Mouse (Mus musculus) midbrain, embryonic 11.5 days (tissue): ENCODE data around the gene Ece1. TPM values are rescaled to one million over a fixed set of nuclear protein-coding genes. Genes with fewer than 3 reads are reported as not detected.

Experiments used
- ATAC-seq: fragments of 200-750 bp; cut with Nextera tagmentation; 2 replicates; pipeline ENCODE4 v1.8.0; 2017; ENCODE audit warnings: moderate TSS enrichment, moderate library complexity; ENCODE audit not compliant: low FRiP score
- DNase-seq: peaks from one replicate; pipeline ENCODE4 v3.0.0; 2015; ENCODE audit warnings: low spot score; ENCODE audit errors: missing footprints
- H3K27ac ChIP-seq: fragments of 300-500 bp; sonication (generic); 2 replicates; pipeline ENCODE4 v1.5.1; 2014; ENCODE audit warnings: low read depth, low read length
- H3K27me3 ChIP-seq: fragments of 300-500 bp; sonication (generic); 2 replicates; pipeline ENCODE4 v1.6.1; 2014; ENCODE audit warnings: mild to moderate bottlenecking, low read length, moderate library complexity, mixed read lengths; ENCODE audit not compliant: control insufficient read depth, insufficient read depth
- H3K36me3 ChIP-seq: fragments of 300-500 bp; sonication (generic); 2 replicates; pipeline ENCODE4 v1.6.1; 2014; ENCODE audit warnings: mild to moderate bottlenecking, low read length, moderate library complexity, mixed read lengths; ENCODE audit not compliant: control insufficient read depth, insufficient read depth
- H3K4me1 ChIP-seq: fragments of 300-500 bp; sonication (generic); 2 replicates; pipeline ENCODE4 v1.6.1; 2014; ENCODE audit warnings: low read length; ENCODE audit not compliant: control insufficient read depth, insufficient read depth
- H3K4me2 ChIP-seq: fragments of 300-500 bp; sonication (generic); 2 replicates; pipeline ENCODE4 v1.6.1; 2014; ENCODE audit warnings: mild to moderate bottlenecking, moderate library complexity
- H3K4me3 ChIP-seq: fragments of 300-500 bp; sonication (generic); 2 replicates; pipeline ENCODE4 v1.5.1; 2014; ENCODE audit warnings: low read depth, low read length
- H3K9ac ChIP-seq: fragments of 300-500 bp; sonication (generic); 2 replicates; pipeline ENCODE4 v1.6.1; 2014; ENCODE audit warnings: low read length
- H3K9me3 ChIP-seq: fragments of 300-500 bp; sonication (generic); 2 replicates; pipeline ENCODE4 v1.6.1; 2016; ENCODE audit warnings: low read length; ENCODE audit not compliant: control insufficient read depth
- WGBS: fragments of 180-500 bp; shearing (Covaris S2); extraction: QIAGEN DNeasy Blood & Tissue Kit; methylation state at CpG from one replicate; pipeline ENCODE4 v1.1.7; 2014; 5-methylcytosine and 5-hydroxymethylcytosine counted together
- polyA plus RNA-seq: library from polyadenylated mRNA; unstranded; fragments of >200 nt; fragmentation: Nextera tagmentation; extraction: Ambion mirVana; gene quantifications from 2 replicates; pipeline ENCODE4 v1.2.1, GENCODE M21; 2014

Gene Ece1
- polyA plus RNA-seq, 1 experiment from 2014 or later, result 26.6 TPM

DNA sequence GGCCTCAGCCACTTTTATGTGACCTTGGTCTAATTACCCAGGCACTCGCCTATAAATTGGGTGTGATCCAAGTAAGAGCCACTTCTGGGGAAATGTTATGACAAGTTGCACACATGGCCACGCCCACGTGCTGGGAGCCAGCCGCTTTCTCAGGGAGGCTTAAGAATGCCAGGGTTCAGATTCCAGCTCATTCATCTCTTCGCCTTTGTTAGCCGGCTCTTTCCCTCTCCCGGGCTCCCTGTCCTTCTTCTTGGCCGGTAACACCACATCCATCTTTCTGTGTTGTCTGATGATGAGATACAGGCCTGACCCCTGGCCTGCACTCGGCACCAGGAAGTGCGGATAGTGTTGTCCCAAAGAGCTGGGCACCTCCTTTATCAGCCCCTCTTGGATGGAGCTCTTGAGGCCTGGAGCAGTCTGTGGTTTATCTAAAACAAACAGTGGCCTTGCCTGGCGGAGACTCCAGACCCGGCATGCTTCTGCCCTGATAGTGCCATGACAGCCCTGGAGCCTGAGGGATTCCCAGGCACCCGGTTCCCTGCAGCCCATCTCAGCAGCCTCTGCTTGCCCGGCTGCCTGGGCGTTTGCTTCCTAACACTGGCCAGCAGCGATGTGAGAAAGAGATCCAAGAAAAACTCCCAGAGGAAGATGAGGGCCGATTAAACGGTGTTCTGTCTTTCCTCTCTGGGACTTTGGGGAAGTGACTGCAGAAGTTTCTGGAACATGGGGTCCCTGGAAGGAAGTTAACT lies 69.1 kb downstream of the Ece1 start:
- Histone ChIP-seq H3K4me1 (peaks cover 14% of the 10 kb centered on the region), H3K9ac (peak overlapping the region; percentile 54), H3K9me3 (no peaks in the 10 kb centered on the region), H3K27ac (peak overlapping the region; percentile 74), H3K36me3 (peaks cover 5% of the 10 kb centered on the region; the same call in 1 of the 2 replicates), H3K4me2 (no peak overlapping the region), H3K4me3 (no peak overlapping the region), H3K27me3 (no peaks in the 10 kb centered on the region)
- peak; percentile 94 for DNase-seq
- WGBS, result 29% methylated on average over 18 of the region's 18 CpGs
- ATAC-seq, result peak; percentile 40; the same call in 1 of the 2 replicates

DNA sequence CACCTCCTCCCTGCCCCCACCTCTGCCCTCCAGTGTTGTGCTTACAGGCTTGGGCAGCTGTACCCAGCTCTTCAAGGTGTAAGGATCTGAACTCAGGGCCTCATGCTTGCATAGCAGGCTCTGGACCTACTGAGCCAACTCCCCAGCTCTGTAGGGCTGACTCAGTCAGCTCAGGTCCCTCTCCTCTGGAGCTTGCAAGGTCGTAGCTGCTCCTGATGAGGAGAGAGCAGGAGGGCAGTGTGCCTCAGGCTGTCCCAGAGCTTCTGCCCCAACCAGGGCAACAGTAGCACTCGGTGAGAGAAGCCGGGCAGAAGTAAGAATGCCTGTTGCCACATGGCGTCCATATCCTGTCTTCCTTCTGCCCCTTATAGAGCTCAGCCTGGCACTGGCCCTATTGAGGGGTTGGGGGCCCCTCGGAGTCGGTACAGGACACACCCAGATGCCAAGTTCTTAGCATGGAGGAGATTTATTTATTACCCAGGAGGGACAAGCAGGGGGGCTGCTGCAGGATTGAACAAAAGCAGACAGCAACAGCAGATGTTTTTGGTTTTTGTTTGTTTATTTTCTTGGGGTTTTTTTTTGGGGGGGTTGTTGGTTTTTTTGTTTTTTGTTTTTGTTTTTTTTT lies 70.6 kb downstream of the Ece1 start:
- H3K36me3 ChIP-seq, result peaks cover 9% of the 10 kb centered on the region
- WGBS, result 73% methylated on average over 6 of the region's 6 CpGs
- no peaks in the 10 kb centered on the region for H3K9me3 ChIP-seq
- no peak overlapping the region for H3K4me3 ChIP-seq
- no peak overlapping the region for H3K4me2 ChIP-seq
- H3K27ac ChIP-seq, result no peak overlapping the region
- ATAC-seq (no peak), DNase-seq (no peak)
- no peaks in the 10 kb centered on the region for H3K27me3 ChIP-seq
- peaks cover 14% of the 10 kb centered on the region for H3K4me1 ChIP-seq
- no peak overlapping the region for H3K9ac ChIP-seq

DNA sequence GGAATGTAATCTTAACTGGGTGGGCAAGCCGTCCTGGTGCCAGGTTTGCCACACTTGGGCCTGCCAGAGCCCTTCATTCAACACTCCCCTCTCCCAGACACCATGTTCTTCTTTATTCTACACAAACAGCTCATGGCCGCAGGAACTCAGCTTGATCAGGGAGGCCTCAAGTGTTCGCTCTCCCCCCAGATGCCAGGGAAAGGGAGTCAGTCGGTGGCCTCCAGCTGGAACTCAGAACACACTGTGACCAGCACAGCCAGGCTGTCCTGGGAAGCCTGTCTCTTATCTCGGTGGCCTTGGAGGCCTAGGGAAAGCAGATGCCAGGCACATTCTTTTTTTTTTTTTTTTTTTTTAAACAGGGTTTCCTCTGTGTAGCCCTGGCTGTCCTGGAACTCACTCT lies 71.3 kb downstream of the Ece1 start:
- Histone ChIP-seq H3K9me3 (no peaks in the 10 kb centered on the region), H3K4me1 (peaks cover 14% of the 10 kb centered on the region), H3K4me2 (no peak overlapping the region), H3K36me3 (peaks cover 9% of the 10 kb centered on the region), H3K4me3 (no peak overlapping the region), H3K27ac (no peak overlapping the region), H3K9ac (no peak overlapping the region), H3K27me3 (no peaks in the 10 kb centered on the region)
- DNase-seq (no peak), ATAC-seq (no peak)
- 87% methylated on average over 5 of the region's 5 CpGs for WGBS

DNA sequence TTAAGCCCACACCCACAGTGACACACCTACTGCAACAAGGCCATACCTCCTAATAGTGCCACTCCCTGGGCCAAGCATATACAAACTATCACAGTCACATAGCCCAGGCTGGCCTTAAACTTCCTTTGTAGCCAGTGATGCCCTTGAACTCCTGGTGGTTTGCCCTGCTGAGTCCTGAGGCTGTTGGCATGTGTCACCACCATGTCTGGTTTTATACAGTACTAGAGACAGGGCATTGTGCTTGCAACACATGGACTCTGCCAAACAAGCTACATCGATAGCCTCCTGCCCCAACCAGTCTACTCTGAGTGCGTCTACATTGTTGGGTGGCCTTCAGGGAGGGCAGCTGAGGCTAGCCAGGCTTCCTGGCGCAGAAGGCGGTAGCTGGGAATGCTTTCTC lies 74.1 kb downstream of the Ece1 start:
- 90% methylated on average over 4 of the region's 4 CpGs for WGBS
- ATAC-seq, result no peak
- Histone ChIP-seq H3K27ac (no peak overlapping the region), H3K4me2 (no peak overlapping the region), H3K4me3 (no peak overlapping the region), H3K9me3 (no peaks in the 10 kb centered on the region), H3K36me3 (peaks cover 9% of the 10 kb centered on the region), H3K4me1 (peaks cover 4% of the 10 kb centered on the region), H3K27me3 (no peaks in the 10 kb centered on the region), H3K9ac (no peak overlapping the region)
- DNase-seq, result no peak

DNA sequence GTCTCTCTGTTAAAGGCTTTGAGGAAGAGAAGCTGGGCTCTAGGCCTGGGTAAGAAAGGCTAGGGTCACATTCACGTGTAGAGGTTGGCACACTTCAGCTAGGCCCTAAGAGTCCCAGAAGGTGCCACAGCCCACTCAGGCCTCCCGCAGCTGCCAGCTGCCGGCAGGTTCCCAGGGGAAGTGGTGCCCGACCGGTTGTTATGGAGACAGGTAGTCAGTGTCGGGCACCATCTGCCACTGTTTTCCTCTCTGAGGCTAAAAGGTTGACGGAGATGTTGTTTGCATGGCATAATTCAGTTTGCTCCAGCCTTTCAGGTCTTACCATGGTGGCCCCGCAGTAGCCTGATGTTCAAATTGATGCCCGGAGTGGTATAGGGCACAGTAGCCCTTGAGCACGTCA lies 78.0 kb downstream of the Ece1 start:
- H3K4me2 ChIP-seq, result no peak overlapping the region
- no peak for ATAC-seq
- H3K27ac ChIP-seq, result no peak overlapping the region
- no peak overlapping the region for H3K4me3 ChIP-seq
- H3K4me1 ChIP-seq, result peaks cover 13% of the 10 kb centered on the region
- H3K9ac ChIP-seq, result no peak overlapping the region
- H3K9me3 ChIP-seq, result no peaks in the 10 kb centered on the region
- no peaks in the 10 kb centered on the region for H3K27me3 ChIP-seq
- 91% methylated on average over 10 of the region's 10 CpGs for WGBS
- peaks cover 8% of the 10 kb centered on the region for H3K36me3 ChIP-seq
- DNase-seq, result no peak

DNA sequence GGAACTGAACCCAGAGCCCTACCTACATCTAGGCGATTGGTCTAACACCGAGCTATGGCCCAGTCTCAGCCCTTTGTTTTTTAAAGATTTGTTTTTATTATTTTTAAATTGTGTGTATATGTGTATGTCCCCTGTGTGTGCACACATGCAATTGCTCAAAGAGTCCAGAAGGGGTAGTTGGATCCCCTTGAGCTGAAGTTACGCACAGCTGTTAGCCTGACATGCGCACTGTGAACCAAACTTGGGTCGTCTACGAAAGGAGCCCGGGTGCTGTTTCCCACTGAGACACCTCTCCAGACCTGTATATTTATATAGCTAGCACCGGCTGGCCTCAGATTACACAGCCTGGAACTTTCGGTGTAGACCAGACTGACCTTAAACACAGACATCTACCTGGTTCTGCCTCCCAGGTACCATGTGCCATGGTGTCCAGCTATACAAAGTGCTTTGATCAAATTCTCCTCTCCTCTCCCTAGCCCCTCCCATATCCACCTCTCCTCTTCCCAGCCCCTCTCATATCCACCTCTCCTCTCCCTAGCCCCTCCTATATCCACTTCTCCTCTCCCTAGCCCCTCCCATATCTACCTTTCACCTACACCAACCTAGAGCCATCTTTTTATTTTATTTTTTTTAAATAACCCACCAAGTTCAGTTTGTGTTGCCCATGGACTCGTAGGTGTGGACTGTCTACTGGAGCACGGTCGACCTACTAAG lies 79.3 kb downstream of the Ece1 start:
- WGBS, result 94% methylated on average over 12 of the region's 12 CpGs
- DNase-seq (no peak), ATAC-seq (no peak)
- Histone ChIP-seq H3K4me1 (peaks cover 13% of the 10 kb centered on the region), H3K27me3 (no peaks in the 10 kb centered on the region), H3K9me3 (no peaks in the 10 kb centered on the region), H3K36me3 (peaks cover 7% of the 10 kb centered on the region), H3K4me2 (no peak overlapping the region), H3K4me3 (no peak overlapping the region), H3K27ac (no peak overlapping the region; the same call in 1 of the 2 replicates), H3K9ac (no peak overlapping the region)

DNA sequence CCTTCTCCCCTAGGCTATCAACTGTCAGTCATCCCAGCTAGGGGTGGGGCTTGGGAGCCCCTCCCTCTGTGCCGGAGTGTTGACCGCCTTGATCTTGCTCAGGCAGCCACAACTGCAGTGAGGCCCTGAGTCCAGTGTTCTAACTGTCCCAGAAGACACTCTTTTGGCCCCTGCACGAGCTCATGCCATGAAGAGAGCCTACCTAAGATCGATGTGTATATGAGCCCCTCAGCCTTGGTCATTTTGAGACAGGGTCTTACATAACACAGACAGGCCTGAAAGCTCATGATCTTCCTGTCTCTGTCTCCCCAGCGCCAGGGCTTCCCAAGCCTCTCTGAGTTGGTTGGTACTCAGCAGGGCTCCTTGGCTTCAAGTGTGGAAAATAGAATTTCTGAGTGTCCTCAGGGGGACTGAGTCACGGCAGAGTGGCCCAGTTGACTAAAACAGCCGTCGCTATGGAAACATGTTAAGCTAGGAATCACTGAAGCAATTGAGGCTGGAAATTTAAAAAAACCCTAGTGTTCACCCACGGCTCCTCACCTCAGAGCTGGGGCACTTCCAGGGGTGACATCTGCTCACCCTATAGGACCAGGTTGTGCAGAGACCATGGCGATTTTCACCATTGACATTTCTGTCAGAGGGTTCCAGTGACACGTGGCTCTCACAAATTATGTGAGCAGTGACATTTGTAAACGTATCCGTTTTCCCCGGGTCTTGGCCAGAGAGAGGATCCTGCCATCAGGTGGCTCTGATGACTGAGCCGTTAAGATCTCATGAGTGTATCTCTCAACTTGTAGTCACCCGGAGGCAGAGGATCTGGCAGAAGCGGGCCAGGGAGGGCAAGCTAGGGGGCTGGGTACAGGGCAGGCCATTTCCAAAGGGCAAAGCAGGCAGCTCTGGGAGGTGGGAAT lies 80.1 kb downstream of the Ece1 start:
- DNase-seq, result no peak
- Histone ChIP-seq H3K4me2 (no peak overlapping the region), H3K36me3 (peaks cover 3% of the 10 kb centered on the region; the same call in 1 of the 2 replicates), H3K27me3 (no peaks in the 10 kb centered on the region), H3K4me3 (no peak overlapping the region), H3K4me1 (peaks cover 13% of the 10 kb centered on the region), H3K9me3 (no peaks in the 10 kb centered on the region), H3K27ac (no peak overlapping the region), H3K9ac (no peak overlapping the region)
- 0 out of 2 replicates have a peak, but pooled peaks have one; percentile 27 for ATAC-seq
- WGBS, result 60% methylated on average over 17 of the region's 17 CpGs

DNA sequence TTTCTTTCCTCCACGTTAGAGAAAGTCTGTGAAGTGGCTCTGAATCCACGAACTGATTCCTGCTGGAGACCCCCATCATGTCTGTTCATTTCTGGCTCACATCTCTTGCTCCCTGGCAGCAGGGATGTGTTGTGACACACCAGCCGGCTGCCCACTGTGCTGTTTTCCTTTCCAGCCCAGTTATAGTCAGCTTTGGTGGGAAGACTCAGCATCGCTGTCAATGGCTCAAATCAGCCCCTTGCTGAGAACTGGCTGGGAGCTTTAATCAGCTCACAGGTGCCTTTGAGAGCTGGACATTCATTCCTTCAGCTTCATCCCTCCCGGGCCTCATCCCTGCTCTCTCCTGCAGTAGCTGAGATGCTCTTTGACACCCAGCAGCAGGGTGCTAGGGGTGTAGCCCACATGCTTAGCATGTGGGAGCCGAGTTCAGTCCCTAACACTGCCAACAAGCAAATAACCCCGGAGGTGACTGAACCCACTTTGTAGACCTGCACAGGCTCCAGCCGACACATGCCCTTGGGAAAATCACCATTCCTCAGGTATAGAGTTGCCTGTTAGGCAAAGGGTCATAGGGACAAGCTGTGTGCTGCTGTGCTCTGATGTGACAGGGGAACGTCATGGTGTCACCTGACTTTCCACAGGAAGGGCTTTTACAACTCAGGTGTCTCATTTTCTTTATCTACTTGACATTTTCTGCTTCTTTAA lies 80.9 kb downstream of the Ece1 start:
- no peaks in the 10 kb centered on the region for H3K27me3 ChIP-seq
- no peaks in the 10 kb centered on the region for H3K9me3 ChIP-seq
- ATAC-seq (no peak), DNase-seq (no peak)
- H3K27ac ChIP-seq, result no peak overlapping the region
- no peak overlapping the region for H3K9ac ChIP-seq
- peaks cover 13% of the 10 kb centered on the region for H3K4me1 ChIP-seq
- 33% methylated on average over 9 of the region's 9 CpGs for WGBS
- H3K4me3 ChIP-seq, result no peak overlapping the region
- H3K36me3 ChIP-seq, result peaks cover 3% of the 10 kb centered on the region; the same call in 1 of the 2 replicates
- H3K4me2 ChIP-seq, result no peak overlapping the region
